Mouse (Mus musculus) MEL (cell line): Measurements from ENCODE around the gene Krt7. TPM values are rescaled to one million over a fixed set of nuclear protein-coding genes. Genes with fewer than 3 reads are reported as not detected.

Source experiments
- DNase-seq: peaks from one replicate; pipeline ENCODE4 v3.0.0; 2011; ENCODE audit warnings: low read depth, low spot score
- H3K27ac ChIP-seq: 2 replicates; pipeline ENCODE4 v1.5.1; 2012; ENCODE audit warnings: low read depth, mild to moderate bottlenecking, control low read depth, low read length, moderate library complexity; ENCODE audit not compliant: control insufficient read depth
- H3K27me3 ChIP-seq, 2 experiments: fragments of 150-350 bp in 1 of 2; sonication (generic) in 1 of 2; 2 replicates each; pipeline ENCODE4 v1.6.1; 2012; ENCODE audit warnings: low read length in 2 of 2, mild to moderate bottlenecking in 2 of 2, improper control_type of control experiment in 1 of 2, moderate library complexity in 1 of 2; ENCODE audit not compliant: insufficient read depth in 2 of 2, control insufficient read depth in 1 of 2
- H3K36me3 ChIP-seq, 2 experiments: 2 replicates each; pipeline ENCODE4 v1.6.1; 2012 to 2014; ENCODE audit warnings: low read length in 2 of 2, improper control_type of control experiment in 1 of 2, inconsistent platforms in 1 of 2, mild to moderate bottlenecking in 1 of 2; ENCODE audit not compliant: insufficient read depth in 2 of 2, control insufficient read depth in 1 of 2
- H3K4me1 ChIP-seq, 2 experiments: fragments of 150-350 bp in 1 of 2; sonication (generic) in 1 of 2; 2 replicates each; pipeline ENCODE4 v1.6.1; 2012; ENCODE audit warnings: low read length in 2 of 2, improper control_type of control experiment in 1 of 2, mild to moderate bottlenecking in 1 of 2; ENCODE audit not compliant: insufficient read depth in 2 of 2, control insufficient read depth in 1 of 2
- H3K4me3 ChIP-seq, 2 experiments: fragments of 150-350 bp in 1 of 2; sonication (generic) in 1 of 2; 2 replicates each; pipeline ENCODE4 v1.5.1; 2012; ENCODE audit warnings: low read depth in 2 of 2, low read length in 2 of 2, mild to moderate bottlenecking in 2 of 2, moderate library complexity in 2 of 2, control low read depth in 1 of 2, improper control_type of control experiment in 1 of 2; ENCODE audit not compliant: control insufficient read depth in 1 of 2, insufficient read depth in 1 of 2
- H3K79me2 ChIP-seq: 2 replicates; pipeline ENCODE4 v1.6.1; 2012; ENCODE audit warnings: mild to moderate bottlenecking, low read length, moderate library complexity; ENCODE audit not compliant: control insufficient read depth, poor library complexity, insufficient read depth
- H3K9ac ChIP-seq: 2 replicates; pipeline ENCODE4 v1.6.1; 2012; ENCODE audit warnings: low read depth, mild to moderate bottlenecking, control low read depth, low read length, moderate library complexity; ENCODE audit not compliant: control insufficient read depth, poor library complexity, severe bottlenecking
- H3K9me3 ChIP-seq: fragments of 150-350 bp; sonication (generic); replicated peaks from 2 replicates; pipeline ENCODE4 v1.6.1; 2012; ENCODE audit warnings: mild to moderate bottlenecking, low read length, improper control_type of control experiment, moderate library complexity; ENCODE audit not compliant: insufficient read depth
- BHLHE40 ChIP-seq: IDR thresholded peaks from 2 replicates; pipeline ENCODE4 v1.6.1; 2012; ENCODE audit warnings: low read depth, mild to moderate bottlenecking, inconsistent platforms, low read length, improper control_type of control experiment, borderline replicate concordance
- CHD2 ChIP-seq: IDR thresholded peaks from 2 replicates; pipeline ENCODE4 v1.6.1; 2011; ENCODE audit warnings: low read length, improper control_type of control experiment
- EP300 ChIP-seq, 2 experiments: IDR thresholded peaks; 2 replicates each; pipeline ENCODE4 v1.6.1; 2011; ENCODE audit warnings: improper control_type of control experiment in 2 of 2, low read length in 2 of 2, low read depth in 1 of 2, mild to moderate bottlenecking in 1 of 2
- GABPA ChIP-seq: IDR thresholded peaks from 2 replicates; pipeline ENCODE4 v1.6.1; 2012; ENCODE audit warnings: low read depth, mild to moderate bottlenecking, inconsistent platforms, low read length, improper control_type of control experiment, moderate library complexity
- KAT2A ChIP-seq: conservative IDR thresholded peaks from 2 replicates; pipeline ENCODE4 v1.6.1; 2012; ENCODE audit warnings: low read depth, low read length, improper control_type of control experiment, inconsistent platforms
- MAFK ChIP-seq: IDR thresholded peaks from 2 replicates; pipeline ENCODE4 v1.6.1; 2011; ENCODE audit warnings: low read depth, mild to moderate bottlenecking, low read length, improper control_type of control experiment, borderline replicate concordance
- MAX ChIP-seq: IDR thresholded peaks from 2 replicates; pipeline ENCODE4 v1.6.1; 2011; ENCODE audit warnings: low read length, improper control_type of control experiment
- MAZ ChIP-seq: IDR thresholded peaks from 2 replicates; pipeline ENCODE4 v1.6.1; 2012; ENCODE audit warnings: low read depth, mild to moderate bottlenecking, inconsistent platforms, low read length, improper control_type of control experiment
- MYB ChIP-seq: IDR thresholded peaks from 2 replicates; pipeline ENCODE4 v1.6.1; 2011; ENCODE audit warnings: mild to moderate bottlenecking, low read depth, low read length, improper control_type of control experiment
- NRF1 ChIP-seq: IDR thresholded peaks from 2 replicates; pipeline ENCODE4 v1.6.1; 2014; ENCODE audit warnings: low read depth, mild to moderate bottlenecking, inconsistent platforms, low read length, improper control_type of control experiment, moderate library complexity; ENCODE audit not compliant: poor library complexity, insufficient read depth, severe bottlenecking
- POLR2AphosphoS2 ChIP-seq: IDR thresholded peaks from 2 replicates; pipeline ENCODE4 v1.6.1; 2011; ENCODE audit warnings: low read length, improper control_type of control experiment
- POLR2AphosphoS5 ChIP-seq: IDR thresholded peaks from 2 replicates; pipeline ENCODE4 v1.6.1; 2012; ENCODE audit warnings: low read depth, borderline replicate concordance, mild to moderate bottlenecking, inconsistent platforms, low read length, moderate library complexity, mixed read lengths
- SIN3A ChIP-seq: IDR thresholded peaks from 2 replicates; pipeline ENCODE4 v1.6.1; 2012; ENCODE audit warnings: low read length, improper control_type of control experiment, inconsistent platforms
- TAL1 ChIP-seq: IDR thresholded peaks from 2 replicates; pipeline ENCODE4 v1.6.1; 2012; ENCODE audit warnings: mild to moderate bottlenecking, inconsistent platforms, low read length, moderate library complexity, mixed read lengths
- UBTF ChIP-seq: IDR thresholded peaks from 2 replicates; pipeline ENCODE4 v1.6.1; 2012; ENCODE audit warnings: low read depth, mild to moderate bottlenecking, inconsistent platforms, low read length, improper control_type of control experiment, moderate library complexity, borderline replicate concordance; ENCODE audit not compliant: insufficient read depth
- USF1 ChIP-seq: IDR thresholded peaks from 2 replicates; pipeline ENCODE4 v1.6.1; 2014; ENCODE audit warnings: low read depth, mild to moderate bottlenecking, inconsistent platforms, low read length, improper control_type of control experiment, moderate library complexity
- USF2 ChIP-seq, 2 experiments: IDR thresholded peaks; 2 replicates each; pipeline ENCODE4 v1.6.1; 2011 to 2012; ENCODE audit warnings: improper control_type of control experiment in 2 of 2, low read length in 2 of 2, borderline replicate concordance in 1 of 2, inconsistent platforms in 1 of 2, low read depth in 1 of 2, mild to moderate bottlenecking in 1 of 2; ENCODE audit not compliant: insufficient read depth in 1 of 2
- ZC3H11A ChIP-seq: IDR thresholded peaks from 2 replicates; pipeline ENCODE4 v1.6.1; 2012; ENCODE audit warnings: low read depth, mild to moderate bottlenecking, inconsistent platforms, low read length, improper control_type of control experiment
- ZMIZ1 ChIP-seq: IDR thresholded peaks from 2 replicates; pipeline ENCODE4 v1.6.1; 2012; ENCODE audit warnings: low read depth, mild to moderate bottlenecking, inconsistent platforms, low read length, improper control_type of control experiment, moderate library complexity
- polyA plus RNA-seq, 2 experiments: library from polyadenylated mRNA; stranded (reverse) in 1 of 2; unstranded in 1 of 2; fragments of >175 nt in 1 of 2; fragments of >200 nt in 1 of 2; gene quantifications; 2 replicates each; pipeline versions ENCODE4 v1.2.1 to v1.2.4; 2012; ENCODE audit warnings: low replicate concordance in 2 of 2, low read depth in 1 of 2; ENCODE audit not compliant: insufficient read length in 2 of 2, insufficient read depth in 1 of 2, missing spikeins in 1 of 2
- total RNA-seq: library from RNA; depleted of rRNA; stranded (reverse); fragments of 300-350 nt; gene quantifications from 2 replicates; pipeline ENCODE4 v1.2.3, GENCODE M21; 2012; rRNA removed

The Krt7 gene
- total and polyA plus RNA-seq, 3 experiments, result 0.03 to 0.04 TPM; not detected in 1

- Histone ChIP-seq H3K27me3 (no peaks in the 10 kb centered on the region), H3K4me3 (no peak overlapping the region)
- TF ChIP-seq POLR2AphosphoS5 (no peak), BHLHE40 (no peak), ZMIZ1 (no peak), GABPA (no peak), EP300 (IDR thresholded peaks at IDR 0.05; ENCODE audit: low read depth in 1 of 2, low read length in 2 of 2) (no peak), UBTF (no peak), SIN3A (no peak), ZC3H11A (no peak), MYB (no peak), TAL1 (no peak), MAX (no peak), USF1 (no peak), CHD2 (no peak), KAT2A (no peak), MAFK (no peak), POLR2AphosphoS2 (no peak), USF2 (IDR thresholded peaks at IDR 0.05; ENCODE audit: borderline replicate concordance in 1 of 2, insufficient read depth in 1 of 2, low read depth in 1 of 2, low read length in 2 of 2) (no peak), MAZ (no peak), NRF1 (no peak)
Observed at GRCm38 (mm10) chr15:101479007-101479665, 68.3 kb downstream of the Krt7 start.

GRCm38 (mm10) chr15:101479666-101480060, 68.8 kb downstream of the Krt7 start:
- no peak overlapping the region for H3K9ac ChIP-seq
- H3K4me3 ChIP-seq, result no peak overlapping the region
- no peaks in the 10 kb centered on the region for H3K9me3 ChIP-seq
- H3K36me3 ChIP-seq, result no peaks in the 10 kb centered on the region
- DNase-seq, result no peak
- no peaks in the 10 kb centered on the region for H3K79me2 ChIP-seq
- no peak overlapping the region for H3K27ac ChIP-seq
- no peaks in the 10 kb centered on the region for H3K27me3 ChIP-seq
- no peak for TF ChIP-seq MAFK
- TF ChIP-seq CHD2, result no peak
- TF ChIP-seq USF1, result no peak
- no peak for TF ChIP-seq USF2 (IDR thresholded peaks at IDR 0.05; ENCODE audit: borderline replicate concordance in 1 of 2, insufficient read depth in 1 of 2, low read depth in 1 of 2, low read length in 2 of 2)
- no peaks in the 10 kb centered on the region for H3K4me1 ChIP-seq

More at GRCm38 (mm10) chr15:101479007-101479665, 68.3 kb downstream of the Krt7 start:
- Histone ChIP-seq H3K4me1 (no peaks in the 10 kb centered on the region), H3K36me3 (no peaks in the 10 kb centered on the region), H3K27ac (no peak overlapping the region), H3K79me2 (no peaks in the 10 kb centered on the region), H3K9ac (no peak overlapping the region), H3K9me3 (no peaks in the 10 kb centered on the region)
- no peak for DNase-seq

Other genes starting within 250 kb of the Krt7 start
- gene Acvr1b, start 237.0 kb upstream of the Krt7 start, total RNA-seq, result 9.7 and 10.4 TPM in 2 replicates
- 10 to 100 TPM in 1 of 2 experiments, not detected in 1; 13.2 TPM for gene Acvr1b, start 237.0 kb upstream of the Krt7 start, polyA plus RNA-seq
- gene Grasp, start 186.9 kb upstream of the Krt7 start, total RNA-seq, result 3.7 and 4.1 TPM in 2 replicates
- gene Grasp, start 186.9 kb upstream of the Krt7 start, polyA plus RNA-seq, result 1 to 10 TPM in 1 of 2 experiments, not detected in 1; 6.3 TPM
- 1.7 and 2.0 TPM in 2 replicates for gene Nr4a1, start 156.8 kb upstream of the Krt7 start, total RNA-seq
- 10 to 100 TPM in 1 of 2 experiments, not detected in 1; 12.8 TPM for gene Nr4a1, start 156.8 kb upstream of the Krt7 start, polyA plus RNA-seq
- gene Atg101, start 126.8 kb upstream of the Krt7 start, total RNA-seq, result 75.5 and 90.3 TPM in 2 replicates
- 10 to 100 TPM in 1 of 2 experiments, not detected in 1; 75.2 TPM for gene Atg101, start 126.8 kb upstream of the Krt7 start, polyA plus RNA-seq
- 0.07 and 0.12 TPM in 2 replicates for gene 6030408B16Rik, start 117.8 kb upstream of the Krt7 start, total RNA-seq
- gene 6030408B16Rik, start 117.8 kb upstream of the Krt7 start, polyA plus RNA-seq, result under 1 TPM in 1 of 2 experiments, not detected in 1; 0.18 TPM
- gene Krt80, start 40.9 kb upstream of the Krt7 start, total RNA-seq, result not detected in 2 replicates
- gene Krt80, start 40.9 kb upstream of the Krt7 start, polyA plus RNA-seq, result not detected
- gene Krt87, start 27.8 kb downstream of the Krt7 start, total RNA-seq, result not detected in 2 replicates
- not detected for gene Krt87, start 27.8 kb downstream of the Krt7 start, polyA plus RNA-seq
- gene Krt88, start 36.7 kb downstream of the Krt7 start, total RNA-seq, result not detected in 2 replicates
- gene Krt88, start 36.7 kb downstream of the Krt7 start, polyA plus RNA-seq, result not detected
- gene Krt81, start 52.7 kb downstream of the Krt7 start, total RNA-seq, result not detected in 2 replicates
- not detected for gene Krt81, start 52.7 kb downstream of the Krt7 start, polyA plus RNA-seq
- gene Krt86, start 62.4 kb downstream of the Krt7 start, total RNA-seq, result not detected in 2 replicates
- gene Krt86, start 62.4 kb downstream of the Krt7 start, polyA plus RNA-seq, result not detected
- gene Krt83, start 80.5 kb downstream of the Krt7 start, total RNA-seq, result not detected in 2 replicates
- not detected for gene Krt83, start 80.5 kb downstream of the Krt7 start, polyA plus RNA-seq
- gene Gm49425, start 106.2 kb downstream of the Krt7 start, total RNA-seq, result not detected in 2 replicates
- not detected for gene Gm49425, start 106.2 kb downstream of the Krt7 start, polyA plus RNA-seq
- gene Krt84, start 121.8 kb downstream of the Krt7 start, total RNA-seq, result not detected in 2 replicates
- gene Krt84, start 121.8 kb downstream of the Krt7 start, polyA plus RNA-seq, result not detected
- not detected in 2 replicates for gene Krt82, start 139.6 kb downstream of the Krt7 start, total RNA-seq
- not detected for gene Krt82, start 139.6 kb downstream of the Krt7 start, polyA plus RNA-seq
- not detected in 2 replicates for gene Krt90, start 151.9 kb downstream of the Krt7 start, total RNA-seq
- gene Krt90, start 151.9 kb downstream of the Krt7 start, polyA plus RNA-seq, result not detected
- not detected in 2 replicates for gene Krt75, start 162.9 kb downstream of the Krt7 start, total RNA-seq
- gene Krt75, start 162.9 kb downstream of the Krt7 start, polyA plus RNA-seq, result not detected
- not detected in 2 replicates for gene Gm5414, start 217.1 kb downstream of the Krt7 start, total RNA-seq
- not detected for gene Gm5414, start 217.1 kb downstream of the Krt7 start, polyA plus RNA-seq
- not detected in 2 replicates for gene Gm5478, start 236.3 kb downstream of the Krt7 start, total RNA-seq
- gene Gm5478, start 236.3 kb downstream of the Krt7 start, polyA plus RNA-seq, result not detected